Mouse (Mus musculus) myocyte (in vitro differentiated cells): ENCODE measurements around the gene Olfr577.

Source experiments
- CEBPB ChIP-seq: IDR thresholded peaks from 2 replicates; pipeline ENCODE4 v1.6.1; 2011; ENCODE audit warnings: mild to moderate bottlenecking, moderate library complexity; ENCODE audit not compliant: poor library complexity, insufficient read depth, severe bottlenecking
- MAX ChIP-seq: IDR thresholded peaks from one replicate; pipeline ENCODE4 v1.6.1; 2011; ENCODE audit warnings: low read depth, mild to moderate bottlenecking, control low read depth
- MYOD1 ChIP-seq, 3 experiments: IDR thresholded peaks; one replicate each; pipeline ENCODE4 v1.6.1; 2011; ENCODE audit warnings: control low read depth in 2 of 3, low read depth in 2 of 3, mild to moderate bottlenecking in 2 of 3, moderate library complexity in 1 of 3; ENCODE audit not compliant: insufficient read length in 2 of 3, control insufficient read depth in 1 of 3
- POLR2A ChIP-seq: IDR thresholded peaks from one replicate; pipeline ENCODE4 v1.6.1; 2011; ENCODE audit warnings: low read depth, mild to moderate bottlenecking, control low read depth, moderate library complexity; ENCODE audit not compliant: insufficient read length
- TCF3 ChIP-seq: IDR thresholded peaks from one replicate; pipeline ENCODE4 v1.6.1; 2011; ENCODE audit warnings: low read depth, control low read depth; ENCODE audit not compliant: insufficient read length
- USF1 ChIP-seq: IDR thresholded peaks from one replicate; pipeline ENCODE4 v1.6.1; 2011; ENCODE audit warnings: low read depth, mild to moderate bottlenecking, control low read depth, moderate library complexity

DNA sequence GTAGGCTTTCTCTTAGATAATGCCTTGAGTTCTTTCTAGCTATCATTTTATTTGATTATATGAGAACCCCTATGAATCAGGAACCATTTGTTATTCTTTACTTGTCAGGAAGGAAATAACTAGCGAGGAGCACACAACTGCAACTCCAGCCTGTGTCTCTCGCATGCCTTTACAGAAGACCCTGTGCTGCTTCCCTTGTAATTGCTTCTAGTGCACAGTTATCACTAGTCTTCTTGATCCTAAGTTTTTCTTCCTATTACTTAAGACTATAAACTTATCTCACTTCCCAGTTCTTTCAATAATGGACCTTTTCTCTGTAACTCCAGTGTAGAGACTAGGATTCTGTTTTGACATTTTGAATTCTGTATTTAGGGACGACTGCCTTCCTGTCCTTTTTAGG is 17.6 kb downstream of the Olfr577 start:
- TF ChIP-seq USF1: no peak
- no peak for TF ChIP-seq POLR2A
- no peak for TF ChIP-seq CEBPB
- no peak for TF ChIP-seq MYOD1 (IDR thresholded peaks at IDR 0.05; ENCODE audit: control insufficient read depth in 1 of 3, insufficient read length in 2 of 3, low read depth in 2 of 3)
- no peak for TF ChIP-seq TCF3
- no peak for TF ChIP-seq MAX
